Mouse (Mus musculus) G1E (cell line): ENCODE data around the gene Mrc2. TPM values are rescaled to one million over a fixed set of nuclear protein-coding genes. Genes with fewer than 3 reads are reported as not detected.

Experiments
- ATAC-seq: 2 replicates; pipeline ENCODE4 v1.8.0; 2016; ENCODE audit warnings: mild to moderate bottlenecking; ENCODE audit not compliant: insufficient number of reproducible peaks, poor library complexity, low FRiP score, severe bottlenecking; ENCODE audit errors: extremely low read depth
- DNase-seq: peaks from one replicate; pipeline ENCODE4 v3.0.0; 2012; ENCODE audit warnings: low spot score
- H3K27me3 ChIP-seq: 2 replicates; pipeline ENCODE4 v1.6.1; 2012; ENCODE audit warnings: mild to moderate bottlenecking, low read length, inconsistent platforms; ENCODE audit not compliant: insufficient read depth
- H3K36me3 ChIP-seq: replicated peaks from 2 replicates; pipeline ENCODE3; 2012; ENCODE audit warnings: mild to moderate bottlenecking, inconsistent platforms
- H3K4me1 ChIP-seq: 2 replicates; pipeline ENCODE4 v1.6.1; 2012; ENCODE audit warnings: low read depth, low read length, inconsistent platforms, mixed read lengths; ENCODE audit not compliant: insufficient read depth
- H3K4me3 ChIP-seq: 2 replicates; pipeline ENCODE4 v1.5.1; 2012; ENCODE audit warnings: low read depth, mild to moderate bottlenecking, inconsistent platforms, low read length, moderate library complexity, mixed read lengths
- H3K9me3 ChIP-seq: replicated peaks from 2 replicates; pipeline ENCODE4 v1.6.1; 2012; ENCODE audit warnings: inconsistent platforms
- CTCF ChIP-seq: IDR thresholded peaks from 2 replicates; pipeline ENCODE4 v1.5.1; 2012; ENCODE audit warnings: low read depth, low read length, inconsistent platforms, mixed read lengths
- GATA1 ChIP-seq: IDR thresholded peaks from 2 replicates; pipeline ENCODE4 v1.6.1; 2012; ENCODE audit warnings: borderline replicate concordance, low read length, inconsistent platforms, mixed read lengths
- GATA2 ChIP-seq: IDR thresholded peaks from 2 replicates; pipeline ENCODE4 v1.6.1; 2012; ENCODE audit warnings: low read depth, low read length, inconsistent platforms, borderline replicate concordance
- POLR2AphosphoS5 ChIP-seq: IDR thresholded peaks from 2 replicates; pipeline ENCODE4 v1.6.1; 2012; ENCODE audit warnings: low read depth, low read length, inconsistent platforms; ENCODE audit not compliant: insufficient replicate concordance
- TAL1 ChIP-seq: conservative IDR thresholded peaks from 2 replicates; pipeline ENCODE4 v1.6.1; 2012; ENCODE audit warnings: low read depth, low read length, inconsistent platforms, mixed read lengths
- polyA plus RNA-seq: library from polyadenylated mRNA; stranded (reverse); fragments of >175 nt; gene quantifications from 2 replicates; pipeline ENCODE4 v1.2.3, GENCODE M21; 2012
- total RNA-seq, 2 experiments: library from RNA; stranded (forward) in 1 of 2; stranded (reverse) in 1 of 2; fragments of 200-1000 nt in 1 of 2; fragments of >200 nt in 1 of 2; fragmentation: Nextera tagmentation in 1 of 2; gene quantifications; 2 replicates each; pipeline ENCODE4 v1.2.3; 2014 to 2017

Mrc2 gene
- not detected in 2 replicates for total RNA-seq (2014; fragmentation: Nextera tagmentation)
- 0.27 TPM in 1 of 2 replicates, not detected in the other for total RNA-seq (2017)
- not detected in 2 replicates for polyA plus RNA-seq

- no peak for TF ChIP-seq TAL1
- TF ChIP-seq GATA1, result no peak
- TF ChIP-seq GATA2, result no peak
- no peak for TF ChIP-seq CTCF
- TF ChIP-seq POLR2AphosphoS5, result no peak
- ATAC-seq (no peak), DNase-seq (no peak)
- H3K4me3 ChIP-seq, result no peak within 1 kb of the TSS
- H3K9me3 ChIP-seq, result no peaks in the 10 kb centered on the region
- peaks cover 6% of the 10 kb centered on the region for H3K4me1 ChIP-seq
- peaks cover 45% of the 10 kb centered on the region for H3K27me3 ChIP-seq
- peaks cover 13% of the 10 kb centered on the region for H3K36me3 ChIP-seq
Observed at GRCm38 (mm10) chr11:105292124-105293071, at the start of gene Mrc2. Gene Mrc2, plus strand, starts transcription at chr11:105292643.

- H3K4me1 ChIP-seq, result no peaks in the 10 kb centered on the region
- no peak overlapping the region for H3K4me3 ChIP-seq
- no peaks in the 10 kb centered on the region for H3K27me3 ChIP-seq
- peaks cover 83% of the 10 kb centered on the region for H3K36me3 ChIP-seq
- ATAC-seq, result no peak
- no peaks in the 10 kb centered on the region for H3K9me3 ChIP-seq
- TF ChIP-seq CTCF (no peak), POLR2AphosphoS5 (no peak), TAL1 (no peak), GATA2 (no peak), GATA1 (no peak)
- DNase-seq, result no peak
Observed at GRCm38 (mm10) chr11:105246369-105246768, 46.1 kb upstream of the Mrc2 start.

- Histone ChIP-seq H3K4me1 (no peaks in the 10 kb centered on the region), H3K9me3 (no peaks in the 10 kb centered on the region), H3K36me3 (peaks cover 85% of the 10 kb centered on the region), H3K4me3 (no peak overlapping the region), H3K27me3 (no peaks in the 10 kb centered on the region)
- TF ChIP-seq TAL1 (no peak), GATA2 (no peak), GATA1 (no peak), CTCF (no peak), POLR2AphosphoS5 (no peak)
- no peak for ATAC-seq
- no peak for DNase-seq
Observed at GRCm38 (mm10) chr11:105246785-105247184, 45.7 kb upstream of the Mrc2 start.

- no peak for TF ChIP-seq POLR2AphosphoS5
- no peak for TF ChIP-seq GATA2
- TF ChIP-seq CTCF, result no peak
- no peak for TF ChIP-seq GATA1
- TF ChIP-seq TAL1, result no peak
- Histone ChIP-seq H3K9me3 (no peaks in the 10 kb centered on the region), H3K36me3 (peaks cover 83% of the 10 kb centered on the region), H3K4me3 (no peak overlapping the region), H3K4me1 (no peaks in the 10 kb centered on the region), H3K27me3 (no peaks in the 10 kb centered on the region)
- ATAC-seq, result no peak
- DNase-seq, result no peak
Observed at GRCm38 (mm10) chr11:105247321-105247720, 45.1 kb upstream of the Mrc2 start.

GRCm38 (mm10) chr11:105259733-105260132 is 32.7 kb upstream of the Mrc2 start:
- DNase-seq (no peak), ATAC-seq (no peak)
- Histone ChIP-seq H3K4me1 (no peaks in the 10 kb centered on the region), H3K27me3 (no peaks in the 10 kb centered on the region), H3K9me3 (no peaks in the 10 kb centered on the region), H3K4me3 (no peak overlapping the region), H3K36me3 (peaks cover 80% of the 10 kb centered on the region)
- TF ChIP-seq TAL1 (no peak), CTCF (no peak), GATA2 (no peak)

- peaks cover 77% of the 10 kb centered on the region for H3K36me3 ChIP-seq
- no peak for ATAC-seq
- no peak overlapping the region for H3K4me3 ChIP-seq
Observed at GRCm38 (mm10) chr11:105261116-105261515, 31.3 kb upstream of the Mrc2 start.

More at GRCm38 (mm10) chr11:105261116-105261515, 31.3 kb upstream of the Mrc2 start:
- H3K4me1 ChIP-seq, result no peaks in the 10 kb centered on the region
- no peak for DNase-seq
- H3K27me3 ChIP-seq, result no peaks in the 10 kb centered on the region
- no peaks in the 10 kb centered on the region for H3K9me3 ChIP-seq
- TF ChIP-seq GATA1 (no peak), POLR2AphosphoS5 (no peak), GATA2 (no peak), TAL1 (no peak), CTCF (no peak)
